Mouse (Mus musculus) CD8-positive naive resting alpha-beta T cell, adult 2 months (primary cell): ENCODE data around the gene Tmprss6.

ENCODE experiments used
- DNase-seq, 2 experiments: peaks; one replicate each; pipeline ENCODE4 v3.0.0; 2022; ENCODE audit warnings: low read depth in 2 of 2, low spot score in 2 of 2

Tmprss6 gene

GRCm38 (mm10) chr15:78483311-78483710 is 14.9 kb upstream of the Tmprss6 start:
- no peak for DNase-seq

- DNase-seq, result no peak
These were observed 14.1 kb upstream of the Tmprss6 start for GRCm38 (mm10) chr15:78482518-78482917.

DNA sequence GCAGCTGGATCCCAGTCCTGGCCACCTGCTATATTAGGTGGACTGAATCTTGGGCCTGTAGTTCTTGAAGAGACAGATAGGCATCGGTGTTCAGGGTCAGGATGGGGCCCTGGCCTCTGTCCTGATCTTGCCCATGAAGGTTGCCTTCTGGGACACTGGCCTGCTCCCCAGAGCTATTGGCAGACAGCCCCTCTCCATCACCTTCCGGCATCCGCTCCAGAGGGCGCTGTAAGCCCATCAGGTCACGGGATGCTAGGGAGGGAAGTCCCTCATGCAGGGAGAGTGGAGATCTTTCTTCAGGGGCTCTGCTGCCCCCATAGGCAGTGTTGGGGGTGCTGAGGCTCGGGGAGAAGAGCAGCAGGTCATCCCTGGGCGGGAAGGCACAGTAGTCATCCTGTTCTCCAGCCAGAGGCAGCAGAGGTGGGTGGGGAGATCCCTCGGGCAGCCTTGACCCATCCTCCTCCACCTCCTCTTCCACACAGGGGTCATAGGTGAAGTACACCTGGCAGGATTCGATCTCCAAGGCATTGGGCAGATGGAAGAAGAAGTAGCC is 13.1 kb upstream of the Tmprss6 start:
- no peak for DNase-seq

- no peak for DNase-seq
These were observed 12.6 kb upstream of the Tmprss6 start for GRCm38 (mm10) chr15:78480991-78481390.

GRCm38 (mm10) chr15:78480111-78480510 is 11.7 kb upstream of the Tmprss6 start:
- DNase-seq, result peak; percentile 26 to 49

DNA sequence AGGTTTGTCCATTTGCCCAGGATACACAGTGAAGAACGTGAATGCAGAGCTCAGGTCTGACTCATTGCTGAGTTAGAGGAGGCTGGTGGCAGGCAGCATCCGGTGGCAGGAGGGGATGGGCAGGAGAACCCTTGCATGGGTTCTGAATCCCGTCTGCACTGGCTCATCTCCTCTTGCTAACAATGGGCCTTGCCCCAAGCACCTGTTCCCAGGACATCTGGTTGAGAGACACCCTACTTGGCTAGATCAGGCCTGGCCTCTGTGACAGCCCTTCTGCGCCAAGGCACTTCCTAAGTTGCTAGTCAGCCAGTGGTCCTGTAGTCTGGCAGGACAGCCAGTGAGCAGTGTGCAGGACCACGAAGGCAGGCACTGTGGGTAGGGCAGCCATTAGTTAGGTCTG is 11.0 kb upstream of the Tmprss6 start:
- DNase-seq, result no peak

GRCm38 (mm10) chr15:78478073-78478472 is 9.6 kb upstream of the Tmprss6 start:
- DNase-seq, result no peak

GRCm38 (mm10) chr15:78476878-78477277 is 8.4 kb upstream of the Tmprss6 start:
- DNase-seq, result no peak

GRCm38 (mm10) chr15:78475604-78476031 is 7.2 kb upstream of the Tmprss6 start:
- DNase-seq, result peak; percentile 25 to 38

- no peak for DNase-seq
These were observed 5.0 kb upstream of the Tmprss6 start for GRCm38 (mm10) chr15:78473442-78473841.

- DNase-seq, result no peak
These were observed 3.5 kb upstream of the Tmprss6 start for GRCm38 (mm10) chr15:78471902-78472301.

GRCm38 (mm10) chr15:78470495-78471276 is 2.3 kb upstream of the Tmprss6 start:
- DNase-seq, result no peak

DNA sequence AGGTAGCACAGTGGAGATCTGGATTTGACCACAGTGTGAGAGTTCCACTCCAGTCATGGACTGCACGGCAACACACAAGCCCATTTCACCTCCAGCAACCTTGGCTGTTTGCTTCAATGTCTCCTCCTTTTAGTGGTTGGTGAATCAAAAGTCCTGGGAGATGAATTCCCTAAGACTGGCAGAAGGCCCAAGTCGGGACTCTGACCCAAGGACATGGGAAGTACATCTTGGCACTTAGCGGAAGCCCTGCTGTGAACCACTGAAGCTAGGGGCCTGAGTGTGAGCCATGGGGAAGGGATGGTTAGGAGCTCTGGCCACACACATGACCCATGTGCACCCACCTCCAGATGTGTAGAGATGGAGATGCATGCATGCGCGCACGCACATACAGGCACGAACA is 864 bp downstream of the Tmprss6 start:
- no peak for DNase-seq

- no peak for DNase-seq
These were observed 1.6 kb downstream of the Tmprss6 start for GRCm38 (mm10) chr15:78466809-78467208.

DNA sequence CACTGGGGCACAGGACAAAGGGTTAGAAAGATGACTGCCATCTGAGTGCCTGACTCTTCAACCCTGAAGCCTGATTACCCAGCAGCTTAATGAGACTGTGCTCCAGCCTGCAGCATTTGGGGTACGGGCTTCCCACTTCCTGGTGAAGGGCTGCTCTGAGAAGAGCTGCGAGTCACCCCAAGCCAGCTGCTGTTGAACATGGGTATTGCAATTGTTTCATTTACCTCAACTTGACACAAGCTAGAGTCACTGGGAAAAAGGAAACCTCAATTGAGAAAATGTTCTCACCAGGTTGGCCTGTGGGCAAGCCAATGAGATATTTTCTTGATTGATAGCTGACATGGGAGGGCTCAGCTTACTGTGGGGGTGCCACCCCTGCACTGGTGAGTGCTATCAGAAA is 5.5 kb downstream of the Tmprss6 start:
- DNase-seq, result peak; percentile 38 to 63

- no peak for DNase-seq
These were observed 11.2 kb downstream of the Tmprss6 start for GRCm38 (mm10) chr15:78457193-78457592.

DNA sequence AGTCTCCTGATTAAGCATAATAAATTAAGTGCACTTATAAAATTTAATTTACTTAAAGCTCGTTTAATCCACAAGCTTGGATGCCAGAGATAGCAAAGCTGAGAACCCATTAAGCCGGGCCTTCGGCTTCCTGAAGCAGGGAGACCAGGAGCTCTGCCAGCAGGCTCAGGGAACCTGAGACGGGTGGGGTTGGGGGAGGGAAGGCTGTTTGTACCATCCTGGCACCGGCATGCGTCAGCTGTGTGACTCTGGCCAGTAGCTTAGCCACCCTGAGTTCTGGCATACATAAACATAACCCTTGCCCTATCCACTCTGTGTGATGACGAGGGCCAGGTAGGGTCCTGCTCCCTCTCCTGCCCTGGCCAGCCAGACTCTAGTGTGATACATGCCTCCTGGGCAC is 12.4 kb downstream of the Tmprss6 start:
- DNase-seq, result no peak

DNA sequence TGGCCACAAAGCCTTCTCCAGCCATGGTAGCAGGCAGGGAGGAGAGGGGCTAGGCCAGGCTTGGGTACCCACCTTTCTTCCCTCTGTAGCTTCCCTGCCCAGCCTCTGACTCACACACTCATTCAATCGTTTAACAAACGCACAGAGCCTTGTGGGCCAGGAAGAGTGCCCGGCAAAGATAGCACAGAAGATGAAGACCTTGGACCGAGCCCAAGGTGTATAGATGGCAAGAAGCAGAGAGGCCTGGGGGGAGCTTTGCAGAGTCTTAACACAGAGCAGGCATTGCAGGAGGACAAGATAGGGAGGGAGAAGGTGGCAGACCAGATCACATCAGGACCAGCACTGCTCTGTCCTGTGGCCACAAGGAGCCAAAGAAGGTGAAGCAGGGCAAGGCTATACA is 13.3 kb downstream of the Tmprss6 start:
- DNase-seq, result no peak

DNA sequence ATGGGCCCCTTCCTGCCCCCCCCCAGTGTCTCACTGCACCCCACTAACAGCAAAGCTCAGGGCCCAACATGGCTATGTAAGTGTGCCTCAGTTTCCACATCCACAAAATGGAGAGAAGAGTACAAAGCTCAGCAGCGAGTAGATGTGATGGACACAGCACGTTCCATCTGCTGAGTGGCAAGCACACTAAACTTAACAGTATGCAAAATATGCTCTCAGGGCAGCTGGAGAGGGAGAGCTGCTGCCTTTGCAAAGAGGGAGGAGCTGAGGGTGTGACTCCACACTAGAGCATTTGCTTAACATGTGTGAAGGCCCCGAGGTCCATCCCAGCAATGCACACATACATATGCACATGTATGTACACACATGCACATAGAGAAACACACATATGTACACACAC is 15.5 kb downstream of the Tmprss6 start:
- DNase-seq, result no peak

- DNase-seq, result no peak
These were observed 17.2 kb downstream of the Tmprss6 start for GRCm38 (mm10) chr15:78451201-78451600.

GRCm38 (mm10) chr15:78450419-78450768 is 18.0 kb downstream of the Tmprss6 start:
- DNase-seq, result no peak

DNA sequence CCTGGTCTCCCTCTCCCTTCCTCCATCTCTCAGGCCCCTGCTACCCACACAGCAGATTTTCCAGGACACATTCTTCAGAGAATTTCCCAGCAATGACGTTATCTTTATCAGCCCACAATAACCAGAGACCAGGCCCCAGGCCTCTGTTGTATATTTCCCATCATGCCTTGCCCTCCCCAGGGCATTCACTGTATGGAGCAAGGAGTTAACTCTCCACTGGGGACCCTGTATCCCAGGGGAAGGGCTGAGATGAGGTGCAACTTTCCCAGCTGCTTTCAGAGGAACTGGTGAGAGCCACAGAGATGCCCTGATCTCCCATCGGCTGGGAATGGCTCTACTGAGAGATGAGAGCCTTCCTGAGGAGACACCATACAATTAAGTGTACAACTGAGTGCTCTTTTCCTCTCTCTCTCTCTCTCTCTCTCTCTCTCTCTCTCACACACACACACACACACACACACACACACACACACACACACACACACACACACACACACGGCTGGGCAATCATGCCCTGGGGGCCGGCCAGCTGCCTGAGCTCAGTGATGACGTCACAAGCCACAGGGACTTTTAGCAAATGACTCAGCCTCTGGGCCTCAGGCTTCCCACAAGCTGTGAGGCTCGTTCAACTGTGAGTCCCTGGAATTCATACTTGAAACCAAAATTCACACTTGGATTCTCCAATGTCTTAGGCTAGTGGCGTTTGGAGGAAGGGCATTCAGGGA is 18.6 kb downstream of the Tmprss6 start:
- DNase-seq, result peak; percentile 32 to 56
